Mouse (Mus musculus): ENCODE measurements around the gene Ankdd1b. TPM values are rescaled to one million over a fixed set of nuclear protein-coding genes. Genes with fewer than 3 reads are reported as not detected.
A peak's percentile ranks its signal among the peaks of the same experiment; 100 is the strongest.

The Ankdd1b gene
- polyA plus RNA-seq, 1 experiment from 2014 or later: not detected

GRCm38 (mm10) chr13:96388042-96388888 is 82.7 kb downstream of the Ankdd1b start, which contains the start of gene Poc5:
TSS of gene Poc5 (plus strand) at chr13:96388294.
- Histone ChIP-seq H3K9ac (replicated peaks) (peak within 1 kb of the TSS; percentile 67), H3K9me3 (no peaks in the 10 kb centered on the region), H3K4me1 (peaks cover 16% of the 10 kb centered on the region), H3K4me2 (replicated peaks) (peak within 1 kb of the TSS; percentile 71), H3K27ac (replicated peaks) (peak within 1 kb of the TSS; percentile 81), H3K4me3 (peak within 1 kb of the TSS; percentile 68), H3K27me3 (no peaks in the 10 kb centered on the region), H3K36me3 (peaks cover 31% of the 10 kb centered on the region)
- peak; percentile 100 for ATAC-seq (replicated peaks)
- under 1% methylated on average over 44 of the region's 44 CpGs for WGBS

- H3K27ac ChIP-seq (replicated peaks): no peak overlapping the region
- H3K9me3 ChIP-seq: no peaks in the 10 kb centered on the region
- H3K4me3 ChIP-seq: no peak overlapping the region
- WGBS: 83% methylated on average over 4 of the region's 4 CpGs
- H3K9ac ChIP-seq (replicated peaks): no peak overlapping the region
- no peaks in the 10 kb centered on the region for H3K27me3 ChIP-seq
- H3K4me2 ChIP-seq (replicated peaks): no peak overlapping the region
- H3K4me1 ChIP-seq: no peaks in the 10 kb centered on the region
- no peaks in the 10 kb centered on the region for H3K36me3 ChIP-seq
- ATAC-seq (replicated peaks): no peak
These were observed 93.1 kb downstream of the Ankdd1b start for GRCm38 (mm10) chr13:96377883-96378282.

- H3K27ac ChIP-seq (replicated peaks): no peak overlapping the region
- H3K9ac ChIP-seq (replicated peaks): no peak overlapping the region
- no peaks in the 10 kb centered on the region for H3K4me1 ChIP-seq
- no peak overlapping the region for H3K4me3 ChIP-seq
- ATAC-seq (replicated peaks): no peak
- 95% methylated on average over 18 of the region's 18 CpGs for WGBS
- no peaks in the 10 kb centered on the region for H3K9me3 ChIP-seq
- H3K27me3 ChIP-seq: no peaks in the 10 kb centered on the region
- H3K36me3 ChIP-seq: no peaks in the 10 kb centered on the region
- no peak overlapping the region for H3K4me2 ChIP-seq (replicated peaks)
These were observed 94.1 kb downstream of the Ankdd1b start for GRCm38 (mm10) chr13:96376871-96377270.

GRCm38 (mm10) chr13:96375519-96375918 is 95.5 kb downstream of the Ankdd1b start:
- Histone ChIP-seq H3K4me2 (replicated peaks) (no peak overlapping the region), H3K4me3 (no peak overlapping the region), H3K27me3 (no peaks in the 10 kb centered on the region), H3K4me1 (no peaks in the 10 kb centered on the region), H3K9me3 (no peaks in the 10 kb centered on the region), H3K36me3 (no peaks in the 10 kb centered on the region), H3K9ac (replicated peaks) (no peak overlapping the region), H3K27ac (replicated peaks) (no peak overlapping the region)
- WGBS: 13% methylated on average over 2 of the region's 2 CpGs
- no peak for ATAC-seq (replicated peaks)

Other genes starting within 250 kb of the Ankdd1b start
- 26.2 and 27.1 TPM in 2 replicates for gene Poc5, start 82.9 kb downstream of the Ankdd1b start, polyA plus RNA-seq (2015; fragmentation: Nextera tagmentation; extraction: Ambion mirVana)
- gene Gm17622, start 19.5 kb upstream of the Ankdd1b start, polyA plus RNA-seq (2015; fragmentation: Nextera tagmentation; extraction: Ambion mirVana): not detected in 2 replicates
- gene Polk, start 71.4 kb upstream of the Ankdd1b start, polyA plus RNA-seq (2015; fragmentation: Nextera tagmentation; extraction: Ambion mirVana): 5.5 and 6.3 TPM in 2 replicates
- 7.3 and 7.6 TPM in 2 replicates for gene Col4a3bp, start 71.4 kb upstream of the Ankdd1b start, polyA plus RNA-seq (2015; fragmentation: Nextera tagmentation; extraction: Ambion mirVana)
- gene Hmgcr, start 199.7 kb upstream of the Ankdd1b start, polyA plus RNA-seq (2015; fragmentation: Nextera tagmentation; extraction: Ambion mirVana): 170 and 183 TPM in 2 replicates